Mouse (Mus musculus): Measurements from ENCODE around the gene Egln3.

The Egln3 gene

GRCm38 (mm10) chr12:54203656-54204045 lies at the start of gene Egln3:
Egln3 (minus strand) TSS chr12:54203860.
- DNase-seq (ENCODE audit: low read depth) = peak; percentile 91

- no peak for DNase-seq (ENCODE audit: low read depth)
Measured at GRCm38 (mm10) chr12:54253449-54253848, 49.8 kb upstream of the Egln3 start.

- DNase-seq (ENCODE audit: low read depth) = no peak
Measured at GRCm38 (mm10) chr12:54251942-54252400, 48.3 kb upstream of the Egln3 start.

- no peak for DNase-seq (ENCODE audit: low read depth)
Measured at GRCm38 (mm10) chr12:54247835-54248234, 44.2 kb upstream of the Egln3 start.

- DNase-seq (ENCODE audit: low read depth) = no peak
Measured at GRCm38 (mm10) chr12:54243158-54243557, 39.5 kb upstream of the Egln3 start.

- DNase-seq (ENCODE audit: low read depth) = peak; percentile 5
Measured at GRCm38 (mm10) chr12:54241976-54242375, 38.3 kb upstream of the Egln3 start.

GRCm38 (mm10) chr12:54233794-54234193 lies 30.1 kb upstream of the Egln3 start:
- no peak for DNase-seq (ENCODE audit: low read depth)

- peak; percentile 12 for DNase-seq (ENCODE audit: low read depth)
Measured at GRCm38 (mm10) chr12:54232996-54233603, 29.4 kb upstream of the Egln3 start.

- no peak for DNase-seq (ENCODE audit: low read depth)
Measured at GRCm38 (mm10) chr12:54232456-54232855, 28.8 kb upstream of the Egln3 start.

GRCm38 (mm10) chr12:54227551-54227950 lies 23.9 kb upstream of the Egln3 start:
- no peak for DNase-seq (ENCODE audit: low read depth)

GRCm38 (mm10) chr12:54226341-54226740 lies 22.7 kb upstream of the Egln3 start:
- no peak for DNase-seq (ENCODE audit: low read depth)

- no peak for DNase-seq (ENCODE audit: low read depth)
Measured at GRCm38 (mm10) chr12:54225610-54226009, 21.9 kb upstream of the Egln3 start.

- no peak for DNase-seq (ENCODE audit: low read depth)
Measured at GRCm38 (mm10) chr12:54225090-54225489, 21.4 kb upstream of the Egln3 start.

GRCm38 (mm10) chr12:54222036-54222760 lies 18.5 kb upstream of the Egln3 start:
- no peak for DNase-seq (ENCODE audit: low read depth)

- no peak for DNase-seq (ENCODE audit: low read depth)
Measured at GRCm38 (mm10) chr12:54216673-54217072, 13.0 kb upstream of the Egln3 start.

- peak; percentile 28 for DNase-seq (ENCODE audit: low read depth)
Measured at GRCm38 (mm10) chr12:54214426-54214825, 10.8 kb upstream of the Egln3 start.

GRCm38 (mm10) chr12:54213871-54214270 lies 10.2 kb upstream of the Egln3 start:
- DNase-seq (ENCODE audit: low read depth) = no peak

GRCm38 (mm10) chr12:54213230-54213629 lies 9.6 kb upstream of the Egln3 start:
- no peak for DNase-seq (ENCODE audit: low read depth)

GRCm38 (mm10) chr12:54209182-54209563 lies 5.5 kb upstream of the Egln3 start:
- DNase-seq (ENCODE audit: low read depth) = no peak

- no peak for DNase-seq (ENCODE audit: low read depth)
Measured at GRCm38 (mm10) chr12:54208433-54209181, 4.9 kb upstream of the Egln3 start.

GRCm38 (mm10) chr12:54205731-54206130 lies 2.1 kb upstream of the Egln3 start:
- DNase-seq (ENCODE audit: low read depth) = no peak

- peak; percentile 59 for DNase-seq (ENCODE audit: low read depth)
Measured at GRCm38 (mm10) chr12:54205195-54205594, 1.5 kb upstream of the Egln3 start.
